Mouse (Mus musculus): Measurements from ENCODE around the gene Mxra7. TPM values are rescaled to one million over a fixed set of nuclear protein-coding genes. Genes with fewer than 3 reads are reported as not detected.
A peak's percentile ranks its signal among the peaks of the same experiment; 100 is the strongest.
"Not testable (repeated sequence)": the region's sequence is repeated elsewhere in the genome, so short reads cannot be mapped to it uniquely, and the experiment has no call there.

The Mxra7 gene
- polyA plus RNA-seq, 1 experiment, result 70.1 TPM

DNA sequence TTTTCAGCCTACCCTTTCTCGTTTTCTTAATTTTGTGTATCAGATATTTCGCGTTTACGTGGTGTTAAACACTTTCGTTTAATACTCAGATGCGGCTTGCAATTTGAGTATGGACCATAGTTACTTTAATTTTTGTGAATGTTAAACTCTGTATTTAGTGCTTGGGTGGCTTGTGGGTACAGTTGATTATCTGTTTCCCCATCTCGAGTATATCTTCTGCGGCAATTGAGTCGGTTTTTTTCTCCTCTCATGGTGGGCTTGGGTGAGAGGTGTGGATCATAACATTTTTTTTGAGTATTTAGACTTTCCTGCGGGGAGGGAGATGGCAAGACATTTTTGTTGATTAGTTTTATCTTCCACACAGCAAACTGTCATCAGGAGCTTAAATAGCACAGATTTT is 26.4 kb upstream of the Mxra7 start:
- no peak for DNase-seq
- Histone ChIP-seq H3K4me1 (ENCODE audit: control insufficient read depth, insufficient read depth, low read length) (peaks cover 7% of the 10 kb centered on the region), H3K4me3 (replicated peaks; ENCODE audit: extremely low read depth, low read depth, low read length) (peak overlapping the region; percentile 86)
- TF ChIP-seq POLR2A (IDR thresholded peaks at IDR 0.05; ENCODE audit: borderline replicate concordance, extremely low read depth, low read depth, low read length), result no peak
- TF ChIP-seq CTCF (IDR thresholded peaks at IDR 0.05; ENCODE audit: insufficient read depth, low read length), result no peak
- 13% methylated on average over 10 of the region's 10 CpGs for WGBS

DNA sequence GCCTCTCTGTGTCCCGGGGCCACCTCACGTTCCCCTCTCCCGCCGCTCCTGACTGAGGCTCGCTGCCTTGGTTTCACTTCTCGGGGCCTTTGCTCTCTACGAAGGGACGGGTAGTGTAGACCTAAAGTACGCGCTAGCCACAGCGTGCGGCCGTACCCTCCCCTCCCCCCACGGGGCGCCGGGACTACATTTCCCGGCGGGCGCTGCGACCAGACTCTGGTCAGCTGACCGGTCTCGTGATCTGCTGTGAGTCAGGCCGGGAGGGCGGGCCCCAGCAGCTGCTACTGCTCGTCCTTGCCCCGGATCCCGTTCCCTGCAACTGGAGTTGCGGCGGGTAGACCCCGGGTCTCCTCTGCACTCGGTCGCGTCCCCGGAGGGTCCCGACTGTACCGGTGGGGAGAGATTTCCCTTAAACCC is 25.7 kb upstream of the Mxra7 start:
- TF ChIP-seq POLR2A (IDR thresholded peaks at IDR 0.05; ENCODE audit: borderline replicate concordance, extremely low read depth, low read depth, low read length), result peak; percentile 90
- TF ChIP-seq CTCF (IDR thresholded peaks at IDR 0.05; ENCODE audit: insufficient read depth, low read length), result no peak
- Histone ChIP-seq H3K4me1 (ENCODE audit: control insufficient read depth, insufficient read depth, low read length) (peaks cover 7% of the 10 kb centered on the region), H3K4me3 (replicated peaks; ENCODE audit: extremely low read depth, low read depth, low read length) (peak overlapping the region; percentile 86)
- DNase-seq, result peak; percentile 99
- under 1% methylated on average over 36 of the region's 36 CpGs for WGBS

DNA sequence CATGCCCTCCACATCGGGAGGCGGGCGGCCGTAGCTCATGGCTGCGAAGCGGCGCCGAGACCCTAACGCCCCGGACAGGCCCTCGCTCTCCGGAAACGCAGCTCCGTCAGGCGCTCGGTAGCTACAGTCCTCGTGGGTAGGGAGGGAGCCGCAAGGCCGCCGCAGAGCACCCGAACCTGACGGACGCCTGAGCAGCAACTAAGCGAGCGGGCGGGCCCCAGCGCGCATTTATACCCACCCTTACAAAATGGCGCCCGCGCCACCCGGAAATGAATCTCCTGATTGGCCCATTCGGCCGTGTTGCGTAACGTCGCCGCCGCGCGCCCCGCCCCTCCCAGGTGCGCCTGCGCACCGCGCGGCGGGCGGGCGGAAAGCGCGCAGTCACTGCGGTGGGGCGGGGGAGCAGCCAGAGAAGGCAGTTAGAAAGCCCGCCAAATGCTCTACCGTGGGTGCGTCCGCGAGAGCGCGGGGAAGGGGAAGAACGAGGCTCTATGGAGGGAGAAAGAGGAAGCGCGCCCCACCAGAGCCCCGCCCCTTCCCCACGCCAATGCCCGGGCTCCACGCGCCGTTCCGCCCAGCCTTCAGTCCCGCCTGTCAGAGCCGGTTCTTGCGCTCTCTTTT is 25.2 kb upstream of the Mxra7 start, which contains the start of gene Srsf2:
TSS of gene Srsf2 (minus strand) at position 204 of the 621 bp plus-strand sequence.
- under 1% methylated on average over 73 of the region's 74 CpGs for WGBS

DNA sequence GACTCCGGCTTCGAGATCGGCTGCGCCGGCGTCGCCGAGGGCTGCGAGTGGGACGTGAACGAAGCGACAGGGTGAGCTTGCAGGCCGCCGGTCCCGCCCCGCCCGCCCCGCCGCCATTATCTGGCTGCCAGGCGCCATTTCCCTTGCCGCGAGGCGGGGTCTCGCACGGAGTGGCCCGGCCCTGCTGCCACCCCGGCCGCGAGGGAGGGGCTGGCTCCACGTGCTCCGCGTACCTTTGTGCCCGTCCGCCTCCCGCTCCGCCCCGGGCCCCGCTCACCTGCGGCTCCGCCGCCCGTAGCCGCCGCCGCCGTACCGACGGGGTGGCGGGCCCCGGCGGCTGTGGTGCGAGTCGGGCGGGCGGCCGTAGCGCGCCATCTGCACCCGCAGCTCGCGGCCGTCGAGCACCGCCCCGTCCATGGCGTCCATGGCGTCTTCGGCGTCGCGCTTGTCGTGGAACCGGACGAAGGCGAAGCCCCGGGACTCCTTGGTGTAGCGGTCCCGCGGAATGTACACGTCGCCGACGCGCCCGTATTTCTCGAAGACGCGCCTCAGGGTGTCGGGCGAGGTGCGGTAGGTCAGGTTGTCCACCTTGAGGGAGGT is 24.5 kb upstream of the Mxra7 start, which contains the start of gene Mfsd11:
TSS of gene Mfsd11 (plus strand) at position 150 of the 600 bp plus-strand sequence.
- TF ChIP-seq CTCF (IDR thresholded peaks at IDR 0.05; ENCODE audit: insufficient read depth, low read length) (no peak), POLR2A (IDR thresholded peaks at IDR 0.05; ENCODE audit: borderline replicate concordance, extremely low read depth, low read depth, low read length) (0 out of 2 replicates have a peak, but pooled peaks have one; percentile 30)
- Histone ChIP-seq H3K4me3 (replicated peaks; ENCODE audit: extremely low read depth, low read depth, low read length) (peak within 1 kb of the TSS; percentile 86), H3K4me1 (ENCODE audit: control insufficient read depth, insufficient read depth, low read length) (peaks cover 7% of the 10 kb centered on the region)
- under 1% methylated on average over 91 of the region's 91 CpGs for WGBS
- peak; percentile 82 for DNase-seq

More for the DNA sequence above, 25.2 kb upstream of the Mxra7 start, which contains the start of gene Srsf2:
- no peak for TF ChIP-seq CTCF (IDR thresholded peaks at IDR 0.05; ENCODE audit: insufficient read depth, low read length)
- TF ChIP-seq POLR2A (IDR thresholded peaks at IDR 0.05; ENCODE audit: borderline replicate concordance, extremely low read depth, low read depth, low read length), result peak; percentile 99
- H3K4me3 ChIP-seq (replicated peaks; ENCODE audit: extremely low read depth, low read depth, low read length), result peak within 1 kb of the TSS; percentile 86
- peak; percentile 97 for DNase-seq
- peaks cover 7% of the 10 kb centered on the region for H3K4me1 ChIP-seq (ENCODE audit: control insufficient read depth, insufficient read depth, low read length)

DNA sequence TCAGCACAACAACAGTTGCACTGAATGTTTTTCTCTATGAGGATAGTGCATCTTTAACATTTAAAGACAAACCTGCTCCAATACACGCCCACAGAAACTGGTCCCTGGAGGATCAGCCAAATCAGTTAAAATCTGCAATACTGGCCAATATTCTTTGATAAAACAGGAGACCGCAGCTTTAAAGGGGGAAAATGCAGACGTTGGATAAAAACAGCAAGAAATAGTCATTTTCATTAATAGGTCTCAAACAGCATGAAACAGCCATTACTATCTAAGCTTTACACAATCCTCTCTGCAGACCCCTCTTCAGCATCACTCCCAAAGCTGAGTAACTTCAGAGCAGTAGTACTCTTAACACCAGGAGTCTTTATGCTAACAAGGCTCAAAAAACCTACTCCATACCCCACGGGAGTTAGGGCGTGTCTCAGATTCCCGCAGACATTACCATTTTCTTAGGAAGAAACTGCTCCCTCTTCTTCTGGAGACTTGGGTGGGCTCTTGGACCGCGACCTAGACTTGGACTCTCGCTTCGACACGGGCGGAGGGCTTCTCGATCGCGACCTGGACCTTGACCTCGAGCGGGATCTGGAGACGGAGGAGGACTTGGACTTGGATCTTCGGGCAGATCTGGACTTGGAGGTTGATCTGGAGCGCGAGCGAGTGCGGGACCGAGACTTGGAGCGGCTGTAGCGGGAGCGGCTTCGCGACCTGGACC is 23.9 kb upstream of the Mxra7 start:
- DNase-seq, result no peak
- TF ChIP-seq CTCF (IDR thresholded peaks at IDR 0.05; ENCODE audit: insufficient read depth, low read length) (no peak), POLR2A (IDR thresholded peaks at IDR 0.05; ENCODE audit: borderline replicate concordance, extremely low read depth, low read depth, low read length) (no peak; the same call in 1 of the 2 replicates)
- peak overlapping the region; percentile 82 for H3K4me3 ChIP-seq (replicated peaks; ENCODE audit: extremely low read depth, low read depth, low read length)
- H3K4me1 ChIP-seq (ENCODE audit: control insufficient read depth, insufficient read depth, low read length), result peaks cover 7% of the 10 kb centered on the region
- under 1% methylated on average over 29 of the region's 29 CpGs for WGBS

DNA sequence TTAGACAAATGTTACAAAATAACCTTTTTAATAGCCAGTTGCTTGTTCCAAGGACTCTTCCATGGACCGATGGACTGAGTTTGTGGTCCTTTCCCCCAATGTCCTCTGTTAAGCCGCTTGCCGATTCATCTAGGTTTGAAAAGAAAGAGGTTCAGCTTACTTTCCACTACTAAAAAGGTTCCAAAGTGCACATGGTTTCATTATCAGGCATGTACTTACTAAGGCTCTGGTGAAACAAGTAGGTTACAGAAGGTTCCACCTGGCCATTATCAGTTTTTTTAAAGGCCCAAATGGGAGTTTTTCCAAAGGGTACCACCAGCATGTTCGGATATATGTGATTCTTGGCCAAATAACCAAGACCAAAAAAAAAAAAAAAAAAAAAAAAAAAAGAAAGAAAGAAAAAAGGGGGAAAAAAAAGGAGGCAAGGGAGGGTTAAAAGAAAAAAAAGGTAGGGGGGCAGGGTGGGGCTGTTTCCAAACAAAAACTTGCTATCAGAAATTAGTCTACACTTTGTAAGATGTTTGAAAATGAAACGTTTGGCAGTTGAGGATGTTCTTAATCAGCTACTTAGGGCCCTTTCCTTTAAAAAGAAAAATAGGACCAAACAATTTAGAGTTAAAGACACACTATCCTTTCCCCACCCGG is 23.1 kb upstream of the Mxra7 start:
- DNase-seq, result no peak
- no peak for TF ChIP-seq CTCF (IDR thresholded peaks at IDR 0.05; ENCODE audit: insufficient read depth, low read length)
- no peak for TF ChIP-seq POLR2A (IDR thresholded peaks at IDR 0.05; ENCODE audit: borderline replicate concordance, extremely low read depth, low read depth, low read length)
- WGBS, result 18% methylated on average over 6 of the region's 6 CpGs
- Histone ChIP-seq H3K4me3 (replicated peaks; ENCODE audit: extremely low read depth, low read depth, low read length) (peak overlapping the region; percentile 82), H3K4me1 (ENCODE audit: control insufficient read depth, insufficient read depth, low read length) (peaks cover 7% of the 10 kb centered on the region)

DNA sequence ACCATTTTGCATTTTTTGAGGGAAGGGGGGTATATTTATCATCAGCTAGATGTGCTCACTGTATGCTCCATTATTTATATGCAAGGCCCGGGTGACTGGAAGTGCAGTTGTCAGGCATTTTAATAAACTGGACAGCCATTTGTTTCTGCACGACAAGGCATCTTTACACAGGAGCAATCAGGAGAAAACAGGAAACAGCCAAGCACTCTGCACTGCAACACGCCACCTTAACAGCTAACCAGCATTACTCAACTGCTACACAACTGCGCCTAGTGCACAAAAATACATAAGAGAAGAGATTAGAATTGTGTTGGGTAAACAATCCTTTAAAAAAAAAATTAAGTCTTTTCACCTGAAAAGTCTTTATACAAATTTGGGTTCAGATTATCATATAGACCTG is 22.2 kb upstream of the Mxra7 start:
- peaks cover 7% of the 10 kb centered on the region for H3K4me1 ChIP-seq (ENCODE audit: control insufficient read depth, insufficient read depth, low read length)
- TF ChIP-seq CTCF (IDR thresholded peaks at IDR 0.05; ENCODE audit: insufficient read depth, low read length) (no peak), POLR2A (IDR thresholded peaks at IDR 0.05; ENCODE audit: borderline replicate concordance, extremely low read depth, low read depth, low read length) (no peak)
- no peak for DNase-seq
- H3K4me3 ChIP-seq (replicated peaks; ENCODE audit: extremely low read depth, low read depth, low read length), result no peak overlapping the region
- 12% methylated on average over 4 of the region's 4 CpGs for WGBS

DNA sequence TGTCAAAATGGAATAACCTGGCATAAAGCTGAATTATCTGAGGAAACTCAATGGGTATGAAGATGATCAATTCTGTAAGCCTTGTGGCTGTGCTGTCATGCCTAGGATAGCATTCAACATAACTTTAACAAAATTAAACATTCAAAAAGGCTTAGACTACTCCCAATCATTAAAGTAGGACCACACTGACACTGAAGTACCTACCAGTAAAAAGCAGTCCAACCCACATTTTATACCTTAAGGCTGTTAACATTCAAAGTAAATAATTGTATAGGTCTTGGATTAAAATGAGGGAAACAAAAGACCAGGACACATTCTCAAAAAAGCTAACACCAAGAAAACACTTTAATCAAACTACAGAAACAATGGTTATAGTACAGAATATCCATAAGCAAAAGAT is 21.7 kb upstream of the Mxra7 start:
- H3K4me3 ChIP-seq (replicated peaks; ENCODE audit: extremely low read depth, low read depth, low read length), result no peak overlapping the region
- TF ChIP-seq POLR2A (IDR thresholded peaks at IDR 0.05; ENCODE audit: borderline replicate concordance, extremely low read depth, low read depth, low read length), result no peak
- no peak for TF ChIP-seq CTCF (IDR thresholded peaks at IDR 0.05; ENCODE audit: insufficient read depth, low read length)

DNA sequence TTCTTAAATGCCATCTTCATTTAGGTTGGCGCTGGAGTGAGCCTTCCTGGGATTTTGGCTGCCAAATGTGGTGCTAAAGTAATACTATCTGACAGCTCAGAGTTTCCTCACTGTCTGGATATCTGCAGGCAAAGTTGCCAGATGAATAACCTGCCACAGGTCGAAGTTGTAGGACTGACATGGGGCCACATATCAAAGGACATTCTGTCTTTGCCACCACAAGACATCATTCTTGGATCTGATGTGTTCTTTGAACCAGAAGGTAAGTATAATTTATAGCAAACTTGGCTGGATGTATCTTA is 21.0 kb upstream of the Mxra7 start:
- 68% methylated on average over 2 of the region's 2 CpGs for WGBS
- H3K4me3 ChIP-seq (replicated peaks; ENCODE audit: extremely low read depth, low read depth, low read length); DNase-seq; H3K4me1 ChIP-seq (ENCODE audit: control insufficient read depth, insufficient read depth, low read length): not testable (repeated sequence)

More for the DNA sequence above, 21.7 kb upstream of the Mxra7 start:
- H3K4me1 ChIP-seq (ENCODE audit: control insufficient read depth, insufficient read depth, low read length), result peaks cover 5% of the 10 kb centered on the region
- no peak for DNase-seq
